Mouse (Mus musculus): ENCODE results near the gene Sipa1l3.

The Sipa1l3 gene

DNA sequence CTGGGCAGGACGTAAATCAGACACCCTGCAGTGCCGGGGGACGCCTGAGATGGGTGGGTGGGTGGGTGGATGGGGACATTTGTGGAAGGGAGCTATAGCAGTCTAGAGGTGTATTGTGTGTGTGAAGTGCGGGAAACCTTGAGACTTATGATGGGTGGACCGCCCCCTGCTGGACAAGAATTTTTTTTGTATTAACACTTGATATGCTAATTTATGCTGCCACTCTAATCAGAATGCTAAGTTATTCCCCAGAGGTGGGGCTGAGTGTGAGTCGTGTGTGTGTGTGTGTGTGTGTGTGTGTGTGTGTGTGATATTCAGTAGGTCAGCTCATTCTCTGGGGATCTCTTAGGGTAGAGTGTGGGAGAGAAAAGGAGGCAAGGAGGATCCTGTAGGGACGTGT is 211.8 kb downstream of the Sipa1l3 start:
- in situ Hi-C loops (cut with MseI, MboI): loop anchor here in 1 of 2 experiments (10.0 kb wide), 1 partner anchor 208 kb away; the partner anchor contains the start of gene Sipa1l3

DNA sequence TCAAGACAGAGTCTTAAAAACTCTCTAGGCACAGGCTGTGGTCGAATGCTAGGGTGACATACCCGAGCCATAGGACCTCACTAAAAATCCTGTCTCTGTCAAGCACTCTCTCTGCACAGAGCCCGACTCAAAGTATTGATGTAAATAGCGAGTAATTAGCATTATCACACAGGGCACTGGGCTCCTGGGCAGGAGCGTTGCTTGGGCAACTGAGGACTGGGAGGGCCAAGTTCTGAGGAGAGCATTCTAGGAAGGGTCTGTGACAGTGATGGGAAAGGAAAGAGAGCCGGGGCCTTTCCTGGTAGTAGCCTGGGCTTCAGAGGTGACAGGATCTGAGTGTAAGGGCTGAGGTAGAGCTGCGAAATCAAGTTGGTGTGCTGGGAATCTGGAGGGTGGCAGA is 212.3 kb downstream of the Sipa1l3 start:
- in situ Hi-C loops (cut with MseI, MboI): loop anchor here in 1 of 2 experiments (10.0 kb wide), 1 partner anchor 209 kb away; the partner anchor contains the start of gene Sipa1l3

DNA sequence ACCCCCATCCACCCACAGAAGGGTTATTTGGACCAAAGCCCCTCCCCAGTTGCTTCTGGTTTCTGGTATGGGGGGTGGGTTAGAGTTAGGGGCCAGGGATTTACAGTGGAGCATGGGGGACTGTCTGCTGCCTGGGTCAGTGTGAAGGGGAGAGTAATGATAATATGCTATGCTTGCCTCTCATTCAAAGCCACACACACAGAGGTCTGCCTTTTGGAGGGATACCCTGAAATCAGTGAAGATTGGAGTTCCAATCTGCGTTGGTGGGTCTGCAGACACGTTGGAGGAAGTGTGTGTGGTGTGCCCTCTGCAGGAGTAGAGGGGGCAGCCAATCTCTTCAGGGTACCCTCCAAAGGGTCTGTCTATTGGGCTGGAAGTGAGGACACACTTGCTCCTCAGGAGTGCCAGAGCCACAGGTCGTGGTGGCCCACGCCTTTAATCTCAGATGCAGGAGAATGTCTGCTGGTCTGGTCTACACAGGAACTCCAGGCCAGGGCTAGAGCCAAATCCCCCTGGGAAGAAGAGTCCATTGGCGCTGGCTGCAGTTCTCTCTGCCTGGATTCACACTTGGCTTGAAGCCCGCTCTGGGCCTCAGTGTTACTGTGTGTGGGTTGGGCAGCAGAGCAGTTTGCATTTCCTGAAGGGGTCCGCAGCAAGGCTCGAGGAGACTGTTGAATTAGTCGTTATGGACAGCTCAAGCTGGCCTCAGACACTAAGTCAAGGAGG is 213.0 kb downstream of the Sipa1l3 start:
- in situ Hi-C loops (cut with MseI, MboI): loop anchor here in 1 of 2 experiments (10.0 kb wide), 1 partner anchor 209 kb away; the partner anchor contains the start of gene Sipa1l3

DNA sequence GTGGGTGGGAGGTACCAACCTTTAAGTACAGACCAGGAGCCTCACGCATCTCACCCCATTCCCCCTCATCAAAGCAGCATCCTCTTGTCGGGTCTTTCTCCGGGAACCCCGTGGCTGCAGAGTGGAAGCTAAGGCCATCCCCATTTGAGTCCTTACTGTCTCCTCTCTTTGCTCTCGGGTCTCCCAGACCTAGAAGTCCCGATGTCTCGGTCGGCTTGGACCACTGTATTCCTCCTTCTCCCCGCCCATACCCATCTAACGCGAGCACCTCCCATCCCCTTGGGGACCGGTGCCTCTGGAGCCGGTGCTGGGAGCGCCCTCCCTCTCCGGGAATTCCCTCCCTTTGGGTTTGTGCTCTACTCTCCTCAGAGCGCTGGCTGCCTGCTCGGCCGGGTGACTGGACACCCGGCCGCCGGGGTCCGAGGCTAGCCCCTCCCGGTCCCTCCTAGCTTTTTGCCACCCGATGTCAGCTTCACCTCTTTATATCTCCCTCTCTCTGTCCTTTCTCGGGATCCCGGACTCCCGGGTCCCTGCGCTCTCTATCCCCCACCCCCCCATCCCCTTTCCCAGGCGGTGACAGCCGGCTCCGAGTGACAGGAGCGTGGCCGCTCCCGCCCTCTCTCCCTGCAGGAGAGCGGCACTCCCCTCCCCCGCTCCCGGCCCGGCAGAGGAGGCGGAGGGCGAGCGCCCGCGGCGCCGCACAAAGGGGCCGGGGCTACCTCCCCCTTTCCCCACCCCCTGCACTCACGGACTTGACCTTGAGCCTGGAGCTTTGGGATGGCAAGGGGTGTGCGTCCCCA is 213.8 kb downstream of the Sipa1l3 start:
- in situ Hi-C loops (cut with MseI, MboI): loop anchor here in 1 of 2 experiments (10.0 kb wide), 1 partner anchor 210 kb away; the partner anchor contains the start of gene Sipa1l3

DNA sequence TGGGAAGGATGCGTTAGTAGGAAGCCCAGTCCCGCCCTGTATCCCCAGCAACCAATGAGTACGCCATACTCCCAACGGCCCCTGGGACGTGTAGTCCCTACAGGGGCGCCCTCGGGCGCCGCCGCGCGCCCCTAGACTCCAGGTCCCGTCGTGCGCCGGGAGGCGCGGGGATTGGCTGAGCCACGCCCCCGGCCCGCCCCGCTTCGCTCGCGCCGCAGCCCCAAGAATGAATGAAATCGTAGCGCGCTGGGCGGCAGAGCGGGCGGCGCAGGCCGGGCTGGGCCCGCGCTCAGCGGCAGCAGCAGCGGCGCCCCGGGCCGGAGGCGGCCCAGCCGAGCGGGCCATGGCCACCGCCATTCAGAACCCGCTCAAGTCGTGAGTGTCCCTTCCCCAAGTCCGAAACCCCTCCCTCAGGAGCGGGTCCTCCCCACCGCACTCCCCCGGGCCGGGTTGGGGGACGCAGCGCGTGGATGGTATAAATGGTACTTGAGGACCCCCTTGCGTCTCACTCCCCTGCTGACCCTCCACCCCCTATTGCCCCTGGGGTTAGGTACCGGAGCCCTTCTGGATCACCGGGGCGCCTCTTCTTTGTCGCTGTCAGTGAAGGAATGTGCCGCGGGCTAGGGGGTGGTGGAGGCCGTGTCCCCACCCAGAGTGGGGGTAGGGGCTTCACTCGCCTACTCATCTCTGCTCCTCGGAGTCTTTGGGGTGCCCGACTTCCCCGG is 214.5 kb downstream of the Sipa1l3 start, which contains the start of gene Dpf1:
Gene Dpf1 (plus strand): TSS at position 214 of the 725 bp plus-strand sequence.
- in situ Hi-C loops (cut with MseI, MboI): loop anchor here in 1 of 2 experiments (10.0 kb wide), 1 partner anchor 211 kb away; the partner anchor contains the start of gene Sipa1l3

DNA sequence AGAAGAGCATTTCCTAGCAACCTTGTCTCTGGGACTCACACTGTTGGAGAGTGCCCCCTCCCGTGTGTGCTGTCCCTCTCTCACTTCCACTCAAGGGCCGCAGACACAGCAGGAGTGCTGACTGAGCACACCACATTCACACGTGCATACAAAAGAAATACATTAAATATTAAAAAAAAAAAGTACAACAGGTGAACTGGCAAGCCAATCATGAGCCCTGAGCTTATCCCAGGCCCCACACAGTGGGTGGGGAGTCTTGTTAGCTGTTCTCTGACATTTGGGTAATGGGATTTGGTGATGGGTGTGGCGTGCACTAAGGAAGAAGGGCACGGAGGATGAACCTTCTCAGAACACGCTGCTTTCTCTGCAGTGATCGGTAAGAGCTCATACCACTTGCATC is 215.8 kb downstream of the Sipa1l3 start:
- in situ Hi-C loops (cut with MseI, MboI): loop anchor here in 1 of 2 experiments (10.0 kb wide), 1 partner anchor 212 kb away; the partner anchor contains the start of gene Sipa1l3

DNA sequence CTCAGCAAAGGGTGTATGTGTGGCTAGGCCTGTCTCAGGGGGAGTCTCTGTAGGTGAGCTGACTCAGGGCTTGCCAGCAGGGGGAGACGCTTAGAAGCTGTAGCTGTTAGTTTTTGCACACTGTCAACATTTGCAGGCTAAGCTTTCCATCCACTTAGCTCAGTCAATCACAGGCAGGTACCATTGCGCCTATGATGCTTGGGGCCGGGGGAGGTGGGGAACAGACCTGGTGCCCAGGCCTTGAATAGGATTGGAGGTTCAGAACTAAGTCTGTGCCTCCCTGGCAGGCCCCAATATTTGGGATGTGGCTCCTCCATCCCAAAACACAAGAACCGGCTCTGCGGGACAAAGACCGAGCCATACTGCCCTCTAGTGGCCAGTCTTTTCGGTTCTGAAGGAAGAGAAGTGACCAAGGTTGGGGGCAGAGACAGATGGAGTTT is 217.3 kb downstream of the Sipa1l3 start:
- in situ Hi-C loops (cut with MseI, MboI): loop anchor here in 1 of 2 experiments (10.0 kb wide), 1 partner anchor 214 kb away; the partner anchor contains the start of gene Sipa1l3

DNA sequence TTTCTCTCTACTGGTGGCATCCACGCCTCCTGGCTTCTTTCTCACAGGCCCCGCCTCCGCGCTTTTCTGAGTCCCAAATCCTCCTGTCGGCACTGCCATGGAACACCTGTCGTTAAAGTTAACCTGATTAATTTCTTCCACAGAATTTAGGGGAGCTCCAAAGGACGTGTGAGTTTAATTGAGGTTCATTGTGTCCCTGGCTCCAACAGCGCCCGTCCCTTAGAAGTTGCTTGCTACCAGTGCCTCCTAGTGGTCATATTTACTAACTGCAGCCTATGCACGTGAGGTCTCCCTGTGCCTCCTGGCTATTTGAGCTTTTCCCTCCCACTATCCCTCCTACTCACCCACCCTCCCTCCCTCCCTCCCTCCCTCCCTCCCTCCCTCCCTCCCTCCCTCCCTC is 221.4 kb downstream of the Sipa1l3 start:
- in situ Hi-C loops (cut with MseI, MboI): no loop called here

DNA sequence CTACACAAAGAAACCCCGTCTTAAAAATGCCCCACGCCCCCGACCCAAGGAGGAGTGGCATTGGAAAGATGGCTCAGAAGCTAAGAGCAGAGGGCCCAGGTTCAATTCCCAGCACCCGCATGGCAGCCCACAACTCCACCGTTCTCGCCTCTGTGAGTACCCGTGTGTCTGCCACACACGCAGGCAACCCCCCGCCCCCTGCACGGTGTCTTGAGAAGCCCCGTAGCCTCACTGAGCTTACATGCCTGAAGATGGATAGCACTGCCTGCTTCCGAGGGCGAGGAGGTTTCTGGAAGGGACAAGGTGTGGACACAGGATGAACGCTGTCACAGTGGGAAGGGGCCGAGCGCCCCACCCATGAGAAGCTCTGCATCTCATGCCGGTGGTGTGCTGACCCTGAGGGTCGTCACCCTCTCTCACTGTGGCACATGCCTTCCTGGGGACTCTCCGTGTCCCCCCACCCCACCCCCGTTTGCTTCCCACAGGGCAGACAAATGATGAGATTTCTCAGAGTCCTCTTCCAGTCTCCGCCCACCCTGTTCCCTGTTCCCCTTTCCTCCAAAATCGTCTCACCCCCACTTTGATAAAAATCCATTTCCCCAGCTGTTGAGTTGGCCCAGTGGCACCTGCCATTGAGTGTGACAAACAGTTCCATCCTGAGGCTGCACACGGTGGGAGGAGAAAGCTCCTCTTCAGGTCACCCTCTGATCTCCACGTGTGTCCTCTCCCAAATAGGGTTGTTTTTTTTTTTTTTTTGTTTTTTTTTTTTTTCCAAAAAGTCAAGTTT is 222.4 kb downstream of the Sipa1l3 start:
- in situ Hi-C loops (cut with MseI, MboI): no loop called here

DNA sequence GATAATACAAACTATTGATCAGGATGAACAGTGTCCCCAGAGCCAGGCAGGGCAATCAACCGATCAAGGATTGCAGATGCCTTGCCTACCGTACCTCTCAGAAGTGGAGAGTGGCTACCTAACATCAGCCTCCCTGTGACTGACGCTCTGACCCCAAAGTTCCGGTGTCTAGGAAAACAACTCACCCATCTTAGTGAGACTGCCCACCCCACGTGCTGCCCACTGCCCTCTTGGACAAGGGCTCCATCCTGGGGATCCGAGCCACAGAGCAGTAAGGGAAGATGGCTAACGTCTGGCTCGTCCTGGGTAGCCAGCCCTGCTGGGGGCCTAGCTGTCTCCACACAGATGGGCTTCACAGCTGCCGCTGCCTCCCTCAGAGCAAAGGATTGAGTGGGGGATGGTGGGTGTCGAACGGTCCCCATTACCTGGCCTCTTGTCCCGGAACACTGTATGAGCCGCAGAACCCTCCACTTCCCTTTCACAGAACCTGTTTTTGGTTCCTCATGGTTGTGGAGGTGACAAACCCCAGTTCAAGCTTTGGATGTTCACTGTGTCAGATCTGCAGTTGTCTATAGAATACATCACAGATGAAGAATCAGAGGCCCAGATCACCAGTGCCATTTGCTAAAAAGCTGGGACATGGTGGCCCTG is 224.2 kb downstream of the Sipa1l3 start:
- in situ Hi-C loops (cut with MseI, MboI): no loop called here

DNA sequence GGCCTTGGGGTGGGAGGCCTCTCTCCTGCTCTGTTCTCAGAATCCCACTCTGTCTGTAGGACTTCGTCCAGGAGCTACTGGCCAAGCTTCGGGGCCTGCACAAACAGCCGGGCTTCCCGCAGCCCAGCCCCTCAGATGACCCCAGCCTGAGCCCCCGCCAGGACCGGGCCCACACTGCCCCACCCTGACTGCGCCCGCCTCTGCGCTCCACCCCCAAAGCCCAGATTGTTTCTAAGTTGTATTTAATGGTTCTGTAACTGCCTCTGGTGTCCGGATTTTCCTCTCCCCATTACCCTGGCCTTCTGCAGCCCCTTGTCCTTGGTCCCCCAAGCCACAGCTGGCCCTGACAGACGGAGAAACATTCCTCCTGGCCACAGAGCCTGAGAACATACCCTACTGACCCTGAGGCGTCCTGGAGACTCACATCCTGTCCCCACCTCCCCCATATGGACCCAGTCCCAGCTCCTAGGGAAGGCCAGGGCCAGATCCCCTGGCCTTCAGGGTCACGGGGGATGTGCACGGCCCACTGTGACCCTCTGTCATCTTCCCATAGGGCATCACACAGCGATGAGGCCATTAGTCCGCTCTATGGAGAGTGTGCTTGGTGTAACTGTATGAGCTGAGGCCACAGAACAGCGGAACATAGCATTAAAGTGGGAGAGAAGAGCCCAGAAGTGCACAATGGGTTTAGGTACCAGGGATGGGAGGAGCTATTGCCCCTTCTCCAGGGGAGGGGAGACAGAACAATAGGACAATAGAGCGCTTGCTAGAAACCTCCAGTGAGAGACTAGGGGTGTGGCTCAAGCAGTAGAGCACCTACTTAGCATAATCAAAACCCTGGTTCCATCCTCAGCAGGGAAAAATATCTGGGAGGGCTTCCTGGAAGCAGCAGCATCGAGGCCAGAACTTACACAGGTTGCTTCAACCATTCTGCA is 225.0 kb downstream of the Sipa1l3 start:
- in situ Hi-C loops (cut with MseI, MboI): no loop called here

DNA sequence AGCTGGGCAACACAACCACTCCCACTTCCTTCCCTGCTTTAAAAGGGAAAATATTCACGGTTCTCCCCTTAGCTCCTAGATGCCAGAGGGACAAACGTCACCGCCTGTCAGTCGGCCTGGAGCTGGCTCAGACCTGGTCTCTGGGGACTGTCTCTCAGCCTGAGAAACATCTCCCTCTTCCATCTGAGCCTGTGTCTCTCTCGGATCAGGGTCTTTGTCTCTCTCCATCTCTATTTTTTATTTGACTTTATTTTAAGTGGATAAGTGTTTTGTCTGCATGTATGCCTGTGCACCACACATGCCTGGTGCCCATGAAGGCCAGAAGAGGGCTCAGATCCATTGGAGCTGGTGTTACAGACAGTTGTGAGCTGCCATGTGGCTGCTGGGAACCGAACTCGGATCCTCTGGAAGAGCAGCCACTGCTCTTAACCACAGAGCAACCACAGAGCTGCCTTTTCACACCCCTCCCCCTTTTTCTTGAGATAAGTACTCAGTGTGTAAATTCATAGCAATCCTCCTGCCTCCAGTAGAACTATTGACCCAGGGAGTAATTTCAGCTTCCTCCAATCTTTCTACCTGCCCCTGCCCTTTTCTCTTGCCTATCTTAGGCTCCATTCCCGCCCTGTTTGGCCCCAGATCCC is 225.9 kb downstream of the Sipa1l3 start:
- in situ Hi-C loops (cut with MseI, MboI): no loop called here

DNA sequence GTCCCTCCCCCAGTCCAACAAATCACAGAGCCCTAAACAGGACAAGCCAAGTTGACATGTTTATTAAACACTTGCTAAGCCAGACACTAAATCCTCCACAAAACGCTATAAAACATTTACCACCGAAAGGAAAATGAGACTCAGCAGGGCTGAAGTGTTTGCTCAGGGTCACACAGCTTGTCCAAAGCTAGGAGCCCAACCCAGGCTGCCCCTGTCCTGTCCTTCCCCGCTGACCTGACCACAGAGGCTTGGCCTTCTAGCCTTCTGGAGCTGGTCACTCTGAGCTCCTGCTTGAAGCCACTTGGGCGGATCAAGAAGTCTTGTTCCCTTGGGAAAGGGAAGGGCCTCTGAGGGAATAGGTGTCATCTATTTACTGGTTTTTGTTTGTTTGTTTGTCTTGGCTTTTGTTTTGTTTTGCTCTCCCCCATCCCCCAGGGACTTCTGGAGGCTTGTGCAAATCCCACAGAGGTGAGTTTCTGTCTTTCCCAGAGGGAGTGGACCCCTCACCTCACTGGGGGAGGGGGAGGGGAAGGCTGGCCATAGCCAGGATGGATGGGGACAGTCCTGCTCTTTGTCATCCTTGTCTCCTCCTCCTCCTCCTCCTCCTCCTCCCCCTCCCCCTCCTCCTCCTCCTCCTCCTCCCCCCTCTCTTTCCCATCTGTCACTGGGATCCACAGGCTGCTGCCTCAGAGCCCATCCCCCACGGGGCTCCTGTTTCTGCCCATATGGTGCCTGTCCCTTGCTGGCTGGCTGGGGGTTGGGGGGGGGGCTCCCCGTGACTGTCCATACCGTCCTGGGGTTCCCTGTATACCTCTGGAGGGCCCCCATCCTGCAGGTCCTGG is 226.6 kb downstream of the Sipa1l3 start:
- in situ Hi-C loops (cut with MseI, MboI): no loop called here

DNA sequence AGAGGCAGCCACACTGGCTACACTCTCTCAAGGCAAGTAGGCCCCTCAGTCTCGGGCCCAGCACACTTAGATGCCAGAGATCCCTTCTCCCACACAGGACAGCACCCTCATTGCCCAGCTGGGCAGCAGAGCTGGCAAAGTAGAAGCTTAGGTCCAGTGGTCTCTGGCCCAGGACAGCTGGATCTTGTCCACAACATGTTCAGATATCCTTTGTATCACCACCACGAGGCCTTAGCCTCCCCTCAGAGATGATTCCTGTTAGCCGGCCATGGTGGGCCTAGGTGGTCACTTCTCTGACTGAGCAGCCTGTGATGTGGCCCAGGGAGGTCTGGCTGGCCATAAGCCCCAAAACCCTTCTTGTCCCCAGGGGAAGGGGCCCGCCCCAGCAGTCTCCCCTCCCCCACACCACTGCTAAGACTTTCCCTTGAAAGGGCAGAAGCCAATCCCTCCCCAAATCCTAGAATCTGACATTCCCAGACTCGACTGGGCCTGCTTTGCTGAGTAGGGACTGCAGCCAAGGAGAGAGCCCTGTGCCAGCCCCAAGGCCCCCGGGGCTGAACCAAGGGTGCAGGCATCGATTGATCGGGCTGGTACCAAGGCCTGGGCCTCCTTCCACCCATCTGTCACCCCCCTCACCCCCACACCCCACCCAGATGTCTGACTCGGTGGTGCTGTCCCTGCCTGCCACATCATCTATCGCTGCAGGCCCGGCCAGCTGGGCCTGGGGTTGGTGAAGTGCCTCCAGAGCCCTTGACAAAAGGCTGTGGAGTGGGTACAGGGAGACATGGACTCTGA is 227.6 kb downstream of the Sipa1l3 start:
- in situ Hi-C loops (cut with MseI, MboI): no loop called here

DNA sequence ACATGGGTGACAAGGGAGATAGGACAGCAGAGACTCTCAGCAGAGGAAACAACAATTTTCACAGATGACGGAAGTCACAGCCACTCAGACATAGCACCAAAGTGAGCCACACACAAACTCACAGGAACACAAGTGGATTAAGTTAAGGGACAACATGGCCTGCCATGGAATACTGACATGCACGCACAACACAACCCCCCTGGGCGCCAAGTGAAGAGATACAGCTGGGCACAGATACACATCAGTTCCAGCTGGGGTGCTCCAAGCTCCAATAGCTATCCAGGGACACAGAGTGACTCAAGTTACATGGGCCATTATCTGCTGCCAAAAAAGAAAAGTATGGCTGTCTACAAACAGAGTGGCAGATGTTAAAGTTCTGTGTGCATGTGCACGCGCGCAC is 228.6 kb downstream of the Sipa1l3 start:
- in situ Hi-C loops (cut with MseI, MboI): no loop called here

DNA sequence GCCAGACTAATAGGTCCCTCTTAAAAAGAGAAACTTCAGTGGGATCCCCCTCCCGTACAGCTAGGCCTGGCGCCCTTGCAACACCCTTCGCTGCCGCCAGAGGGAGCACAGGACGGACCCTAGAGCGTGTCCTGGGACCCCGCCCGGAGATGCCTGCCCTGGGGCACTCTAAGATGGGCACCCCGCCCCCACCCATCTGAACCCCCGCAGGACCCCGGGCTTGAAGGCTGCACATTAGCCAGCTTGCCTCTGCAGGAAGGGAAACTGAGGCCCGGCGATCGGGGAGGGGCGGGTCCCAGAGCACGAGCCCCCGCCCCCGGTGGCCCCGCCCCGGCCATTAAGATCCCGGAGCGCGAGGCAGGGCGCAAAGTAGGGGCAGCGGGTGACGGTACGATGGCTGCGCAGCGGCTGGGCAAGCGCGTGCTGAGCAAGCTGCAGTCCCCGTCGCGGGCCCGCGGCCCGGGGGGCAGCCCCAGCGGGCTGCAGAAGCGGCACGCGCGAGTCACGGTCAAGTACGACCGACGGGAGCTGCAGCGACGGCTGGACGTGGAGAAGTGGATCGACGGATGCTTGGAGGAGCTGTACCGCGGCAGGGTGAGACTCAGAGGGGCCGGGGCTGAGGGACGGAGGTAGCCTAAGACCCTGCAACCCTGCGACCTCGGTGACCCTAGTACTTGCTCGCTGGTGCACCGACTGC is 229.4 kb downstream of the Sipa1l3 start, which contains the start of gene Ppp1r14a:
Gene Ppp1r14a (plus strand): TSS at position 367 of the 697 bp plus-strand sequence.
- in situ Hi-C loops (cut with MseI, MboI): no loop called here

All from mouse trophoblast stem cell (cell line).